Mouse (Mus musculus) liver, embryonic 14.5 days (tissue): ENCODE results near the gene Eif4e3.

ENCODE experiments used
- CTCF ChIP-seq: IDR thresholded peaks from 2 replicates; pipeline ENCODE4 v1.5.1; 2016; ENCODE audit warnings: antibody characterized with exemption, low read depth, control low read depth
- EP300 ChIP-seq: IDR thresholded peaks from 2 replicates; pipeline ENCODE4 v1.6.1; 2016; ENCODE audit warnings: antibody characterized with exemption, low read depth

GRCm38 (mm10) chr6:99621167-99621566, 45.4 kb downstream of the Eif4e3 start:
- TF ChIP-seq CTCF (no peak), EP300 (no peak)
